Mouse (Mus musculus): ENCODE results near the gene Col4a3.

Col4a3 gene

DNA sequence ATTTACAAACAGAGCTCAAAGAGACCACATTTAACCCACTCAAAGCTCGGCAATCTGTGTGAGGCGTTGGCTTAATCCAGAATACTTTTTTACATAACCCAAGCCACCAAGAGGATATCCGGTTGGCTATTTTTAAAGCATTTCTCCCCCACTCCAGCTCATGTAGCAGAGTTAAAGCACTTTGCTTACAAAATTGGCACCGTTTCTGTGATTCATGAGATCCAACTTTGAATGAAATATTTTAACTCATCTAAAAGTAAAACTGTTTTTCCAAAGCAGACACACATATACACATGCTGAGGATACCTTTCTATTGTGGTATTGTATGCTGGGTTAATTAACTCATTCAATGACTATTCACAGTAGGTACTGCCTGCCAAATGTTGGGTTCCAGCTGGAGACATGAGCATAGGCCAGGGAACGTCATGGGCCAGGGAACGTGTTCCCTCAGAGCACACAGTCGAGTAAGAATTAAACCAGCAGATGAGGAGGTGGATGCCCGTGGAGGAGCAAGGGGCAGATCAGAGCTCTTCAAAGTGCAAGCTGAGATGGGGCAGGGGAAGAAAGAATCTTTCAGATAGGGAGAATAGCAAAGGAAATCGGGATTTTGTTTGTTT, 22.0 kb downstream of the Col4a3 start:
- no peak for DNase-seq (ENCODE audit: low spot score)

DNA sequence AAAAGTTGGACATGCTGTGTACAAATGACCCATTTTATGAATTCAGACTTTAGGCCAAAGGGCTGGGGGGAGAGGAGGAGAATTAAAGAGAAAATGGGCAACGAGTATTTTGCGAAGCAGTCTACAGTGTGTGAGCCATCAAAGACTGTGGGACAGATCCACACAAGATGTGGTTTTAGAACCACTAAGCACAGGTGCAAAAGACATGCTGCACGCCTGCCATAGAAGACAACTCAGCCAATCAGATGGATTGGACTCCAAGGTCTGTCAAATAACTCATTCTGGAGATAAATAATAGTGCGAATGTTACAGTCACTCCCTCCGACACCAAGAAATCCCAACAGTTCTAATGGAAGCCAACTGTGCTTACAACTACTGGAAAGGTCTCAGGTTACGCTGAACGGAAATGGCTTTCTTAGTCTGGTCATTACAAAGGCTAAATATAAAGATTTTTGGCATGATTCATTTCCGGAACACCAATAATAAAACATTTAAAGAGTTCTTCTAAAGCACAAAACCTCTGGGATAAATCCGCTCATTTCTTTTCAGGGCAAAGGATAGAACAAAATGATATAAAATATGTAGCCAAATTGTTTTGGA, 25.4 kb downstream of the Col4a3 start:
- no peak for DNase-seq (ENCODE audit: low spot score)

DNA sequence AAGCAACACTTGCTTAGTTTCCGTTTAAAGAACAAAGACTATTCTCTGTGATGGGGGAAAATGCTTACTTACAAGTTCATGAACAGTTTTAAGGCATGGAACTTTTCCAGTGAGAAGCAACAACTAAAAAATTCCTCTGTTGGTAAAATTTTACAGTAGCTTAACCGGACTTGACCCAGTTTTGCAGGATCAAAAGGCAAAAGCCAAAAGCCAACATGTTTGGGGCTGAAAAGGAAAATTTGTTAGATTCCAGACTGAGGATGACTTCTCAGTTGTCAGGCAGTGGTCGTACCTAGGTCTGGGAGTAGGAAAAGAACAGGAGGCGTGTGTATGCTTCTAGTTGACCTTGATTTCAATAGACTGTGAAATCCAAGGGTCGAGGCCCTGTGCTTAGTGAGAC, 31.3 kb downstream of the Col4a3 start:
- no peak for DNase-seq (ENCODE audit: low spot score)

DNA sequence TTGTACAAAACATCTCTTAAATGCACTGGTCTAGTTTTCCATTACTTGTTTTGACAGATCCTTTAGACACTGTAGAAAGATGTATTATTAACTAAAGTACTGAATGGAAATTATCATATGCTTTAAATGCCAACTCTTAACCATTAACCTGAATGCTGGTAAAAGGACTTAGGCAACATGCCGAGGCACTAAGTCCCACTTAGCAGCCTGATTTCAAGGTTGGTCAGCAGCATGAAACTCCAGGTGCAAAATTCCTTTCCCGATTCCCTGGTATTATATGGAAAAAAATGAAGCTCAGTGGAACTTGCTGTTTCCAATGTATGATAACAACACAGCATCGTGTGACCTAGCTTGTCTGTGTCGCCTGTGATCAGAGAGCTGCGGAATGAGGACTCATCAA, 31.9 kb downstream of the Col4a3 start:
- DNase-seq (ENCODE audit: low spot score) = no peak

DNA sequence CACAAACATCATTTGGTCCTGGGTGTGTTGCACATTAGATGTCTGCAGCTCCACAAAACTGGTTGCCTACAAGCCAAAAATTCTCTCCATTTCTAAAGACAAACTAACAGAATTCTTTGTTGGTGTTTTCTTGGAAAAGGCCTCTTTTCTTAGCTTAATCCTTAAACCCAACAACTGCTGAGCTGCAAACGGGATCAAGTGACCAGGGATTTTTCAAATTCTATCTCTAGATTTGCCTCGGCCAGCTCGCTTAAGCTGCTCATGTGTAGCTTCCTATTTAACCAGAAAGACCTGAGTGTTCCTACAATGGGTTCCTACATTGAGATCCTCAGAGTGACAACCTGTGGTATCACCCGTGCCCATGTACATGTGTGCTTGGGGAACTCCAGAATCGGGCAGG, 33.3 kb downstream of the Col4a3 start:
- no peak for DNase-seq (ENCODE audit: low spot score)

DNA sequence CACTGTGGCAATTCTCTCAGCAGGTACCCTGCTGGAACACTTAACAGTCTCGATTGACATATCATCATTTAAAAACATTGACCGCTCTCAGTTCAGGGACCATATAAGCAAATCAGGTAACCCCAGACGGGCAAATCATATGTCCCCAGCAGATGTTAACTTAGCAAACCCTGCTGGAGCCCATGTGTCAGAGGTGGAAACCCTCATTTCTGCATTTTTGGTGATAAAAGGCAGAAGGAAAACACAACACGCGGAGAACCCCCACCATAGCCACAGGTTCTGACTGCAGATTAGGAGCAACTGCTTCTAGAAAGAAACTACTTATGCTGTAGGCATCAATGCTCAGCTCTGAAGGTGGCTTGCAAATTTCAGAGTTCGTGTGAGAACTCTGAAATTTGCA, 38.2 kb downstream of the Col4a3 start:
- no peak for DNase-seq (ENCODE audit: low spot score)

DNA sequence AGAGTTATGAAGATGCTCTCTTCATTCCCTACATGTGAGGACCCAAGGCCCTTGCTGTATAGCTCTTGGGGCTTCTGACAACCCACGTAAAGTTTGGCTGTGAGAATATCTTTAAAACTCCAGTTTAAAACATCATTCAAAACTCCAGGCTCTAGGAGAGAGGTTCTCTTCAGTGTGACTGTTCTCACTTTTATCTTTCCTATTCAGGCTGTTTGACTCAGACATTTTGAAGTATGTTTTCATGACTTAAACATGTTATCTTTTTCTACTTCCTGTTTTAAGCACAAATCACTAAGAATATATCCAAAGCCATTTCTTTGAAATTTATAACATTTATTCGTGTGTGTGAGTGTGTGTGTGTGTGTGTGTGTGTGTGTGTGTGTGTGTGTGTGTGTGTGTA, 38.8 kb downstream of the Col4a3 start:
- no peak for DNase-seq (ENCODE audit: low spot score)

DNA sequence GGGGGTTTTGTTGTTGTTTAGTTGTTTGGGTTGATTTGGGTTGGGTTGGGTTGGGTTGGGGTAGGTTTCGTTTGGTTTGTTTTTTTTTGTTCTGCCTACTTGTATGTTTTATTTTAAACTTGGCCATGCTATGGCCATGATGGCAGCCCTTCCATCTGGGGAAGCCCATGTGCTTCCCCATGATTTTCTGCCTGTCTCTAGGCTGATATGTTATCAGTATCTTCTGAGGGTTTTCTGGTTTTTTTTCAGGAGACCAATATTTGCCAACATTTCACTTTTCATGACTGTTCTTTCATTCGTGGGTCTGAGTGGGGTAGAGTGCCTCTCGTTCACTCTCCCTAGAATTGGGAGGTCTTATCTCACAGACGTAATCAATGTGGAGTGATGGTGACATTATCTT, 40.9 kb downstream of the Col4a3 start:
- no peak for DNase-seq (ENCODE audit: low spot score)

DNA sequence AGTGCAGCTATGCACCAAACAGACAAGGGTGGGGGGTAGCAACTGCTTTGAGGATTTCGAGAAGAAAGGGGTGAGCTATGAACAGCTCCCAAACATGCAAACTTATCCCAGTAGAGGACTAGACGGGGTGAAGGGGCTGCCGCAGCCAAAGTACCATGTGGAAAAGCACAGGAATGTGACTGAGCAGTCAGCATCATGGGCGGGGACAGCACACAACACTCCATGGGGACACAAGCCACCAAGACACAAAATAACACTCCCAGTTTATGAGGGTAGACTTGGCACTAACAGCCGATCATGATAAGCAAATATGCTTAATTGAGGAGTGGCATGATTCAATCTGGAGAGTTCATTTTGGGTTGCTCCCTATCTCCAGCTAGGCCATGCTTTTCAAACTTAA, 42.8 kb downstream of the Col4a3 start:
- DNase-seq (ENCODE audit: low spot score) = no peak

DNA sequence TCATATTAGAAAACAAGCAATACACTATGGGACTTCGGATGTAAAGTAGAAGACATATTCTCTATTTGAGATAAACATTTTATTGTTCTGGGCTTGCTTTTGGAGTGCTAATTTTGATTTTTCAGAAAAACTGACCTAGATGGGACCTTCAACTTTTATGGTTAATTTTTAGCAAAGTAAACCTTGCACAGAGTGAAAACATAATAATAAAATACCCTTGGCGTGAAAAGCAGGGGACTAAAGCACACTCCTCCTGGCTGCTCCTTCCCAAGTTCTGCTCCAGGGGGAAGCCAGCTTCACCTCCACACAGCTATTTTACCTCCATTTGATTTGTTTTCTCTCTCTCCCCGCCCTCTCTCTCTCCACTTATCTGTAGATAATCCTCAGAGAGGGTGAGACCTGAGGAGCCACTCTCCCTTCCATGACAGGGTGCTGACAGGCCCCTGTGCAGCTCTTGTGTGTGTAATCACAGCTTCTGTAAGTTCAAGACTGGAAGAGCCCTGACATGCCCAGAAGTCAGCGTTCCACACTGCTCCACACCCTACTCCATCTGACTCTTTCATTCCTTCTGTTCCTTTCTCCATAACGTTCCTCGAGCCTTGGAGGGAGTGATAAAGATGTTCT, 44.6 kb downstream of the Col4a3 start:
- no peak for DNase-seq (ENCODE audit: low spot score)

DNA sequence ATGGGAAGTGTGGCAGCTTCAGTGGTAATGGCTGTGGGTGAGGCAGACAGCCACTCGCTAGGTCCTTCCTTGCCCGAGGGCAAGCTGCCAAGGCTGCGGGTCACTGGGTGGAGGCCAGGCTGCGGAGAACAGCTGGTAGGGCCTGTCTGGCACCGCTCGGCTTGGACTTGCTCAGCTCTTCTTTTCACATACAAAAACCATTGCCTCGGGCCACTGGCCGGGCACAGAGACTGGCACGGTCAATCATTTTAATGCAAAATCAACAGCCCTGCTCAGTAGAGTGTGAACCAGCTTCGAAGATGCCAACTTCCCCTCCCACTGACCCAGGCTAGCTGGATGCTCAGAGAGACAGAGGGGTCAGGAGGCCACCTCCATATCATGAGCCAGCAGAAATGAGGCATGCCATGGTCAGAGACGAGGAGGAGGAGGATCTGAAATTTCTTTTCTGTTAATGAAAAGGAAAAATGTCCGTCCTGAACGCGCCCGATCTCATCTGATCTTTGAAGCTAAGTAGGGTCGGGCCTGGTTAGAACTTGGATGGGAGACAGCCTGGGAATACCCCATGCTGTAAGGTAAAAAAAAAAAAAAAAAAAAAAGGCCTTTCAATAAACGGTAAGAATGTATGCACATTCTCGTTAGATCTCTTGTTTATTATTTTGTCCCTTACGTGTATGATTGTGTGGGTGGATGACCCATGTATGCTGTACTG, 48.0 kb downstream of the Col4a3 start:
- no peak for DNase-seq (ENCODE audit: low spot score)

DNA sequence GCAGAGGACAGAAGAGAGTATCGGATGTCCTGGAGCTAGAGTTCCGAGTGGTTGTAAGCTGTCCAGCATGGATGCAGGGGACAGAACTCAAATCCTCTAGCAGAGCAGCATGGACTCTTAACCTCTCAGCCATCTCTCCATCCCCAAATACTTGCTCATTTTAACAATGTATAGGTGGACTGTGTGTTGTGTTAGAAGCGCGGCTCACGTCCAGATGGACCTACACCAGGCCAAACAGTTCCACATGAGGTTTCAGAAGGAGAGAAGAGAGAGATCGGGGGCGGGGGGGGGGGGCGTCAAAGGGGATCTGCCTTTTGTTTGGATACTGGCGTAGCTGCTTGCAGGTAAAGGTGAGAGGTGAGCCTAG, 48.5 kb downstream of the Col4a3 start:
- DNase-seq (ENCODE audit: low spot score) = no peak

DNA sequence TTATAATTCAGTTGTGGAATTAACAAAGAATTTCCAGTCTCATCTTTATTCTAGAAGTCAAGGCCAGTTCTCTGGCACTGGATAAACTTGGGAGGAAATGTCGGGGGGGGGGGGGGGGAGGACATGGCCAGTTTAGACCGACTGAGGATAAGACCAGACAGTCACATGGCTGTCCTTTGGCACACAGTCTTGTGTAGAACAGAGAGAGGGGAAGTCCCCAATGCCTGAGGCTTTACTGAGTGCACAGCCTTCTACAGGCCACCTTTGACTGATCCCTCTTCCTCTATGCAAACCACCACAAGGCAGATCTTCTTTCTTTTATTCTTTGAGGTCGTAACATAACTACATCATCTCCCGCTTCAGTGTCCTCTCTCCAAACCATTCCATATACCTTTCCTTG, 49.6 kb downstream of the Col4a3 start:
- DNase-seq (ENCODE audit: low spot score) = no peak

DNA sequence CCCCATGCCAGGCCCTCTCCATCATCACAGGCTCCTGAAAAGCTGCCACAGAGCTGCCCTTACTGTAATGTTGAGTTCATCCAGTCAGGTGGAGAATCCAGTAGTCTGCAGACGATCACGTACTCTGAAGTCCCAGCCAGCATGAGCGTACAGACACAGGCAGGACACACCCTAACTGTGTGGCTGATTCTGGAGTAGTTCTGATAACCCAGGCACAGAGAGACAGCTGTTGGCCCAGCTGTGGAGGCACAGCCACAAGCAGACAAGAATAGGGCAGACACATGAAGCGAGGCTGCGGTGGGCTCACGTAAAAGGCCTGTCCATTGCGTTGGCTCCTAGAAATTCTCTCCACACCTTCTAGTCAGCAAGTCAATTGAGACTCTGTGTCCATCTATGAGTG, 50.7 kb downstream of the Col4a3 start:
- no peak for DNase-seq (ENCODE audit: low spot score)

DNA sequence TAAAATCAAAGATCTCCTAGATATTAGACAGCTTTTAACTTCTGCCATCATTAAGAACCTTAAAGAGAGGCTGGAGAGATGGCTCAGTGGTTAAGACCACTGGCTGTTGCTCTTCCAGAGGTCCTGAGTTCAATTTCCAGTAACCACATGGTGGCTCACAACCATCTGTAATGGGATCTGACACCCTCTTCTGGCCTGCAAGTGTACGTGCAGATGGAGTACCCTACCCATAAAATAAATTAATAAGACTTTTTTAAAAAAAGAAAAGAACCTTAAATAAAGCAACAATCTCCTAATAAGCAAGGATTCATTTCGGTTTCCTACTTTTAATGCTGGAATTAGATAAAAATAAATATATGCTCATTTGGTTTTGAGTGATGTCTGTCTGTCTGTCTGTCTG, 51.7 kb downstream of the Col4a3 start:
- DNase-seq (ENCODE audit: low spot score) = no peak

DNA sequence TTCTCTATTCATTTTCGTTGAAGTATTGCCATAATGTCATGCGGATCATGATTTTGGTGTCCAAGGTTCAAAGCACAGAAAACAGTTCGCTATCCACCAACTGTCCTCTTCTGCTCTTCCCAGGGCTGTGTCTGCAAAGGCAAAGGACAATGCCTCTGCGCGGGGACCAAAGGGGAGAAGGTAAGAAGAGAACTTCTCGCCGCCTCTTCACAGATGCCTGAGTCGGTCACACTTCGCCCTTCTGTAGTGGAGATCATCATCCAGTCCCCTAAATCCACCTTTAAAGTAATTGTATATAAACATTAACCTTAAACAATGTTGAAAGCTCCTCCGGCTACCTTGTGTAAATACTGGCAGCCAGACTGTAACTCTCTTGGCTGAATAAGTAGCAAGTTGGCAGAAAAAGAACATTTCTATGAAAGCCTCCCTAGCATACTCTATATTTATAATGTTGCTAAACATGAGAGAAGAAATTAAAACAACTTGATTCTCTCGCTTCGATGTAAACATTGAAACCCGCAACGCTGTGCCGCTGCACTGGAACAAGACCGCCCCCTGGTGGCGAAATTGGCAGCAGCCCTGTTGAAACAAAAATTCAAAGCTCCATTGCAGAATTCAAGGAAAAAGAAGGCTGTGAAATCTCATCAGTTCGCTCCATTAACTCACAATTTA, 54.7 kb downstream of the Col4a3 start:
- peak; percentile 15 for DNase-seq (ENCODE audit: low spot score)

DNA sequence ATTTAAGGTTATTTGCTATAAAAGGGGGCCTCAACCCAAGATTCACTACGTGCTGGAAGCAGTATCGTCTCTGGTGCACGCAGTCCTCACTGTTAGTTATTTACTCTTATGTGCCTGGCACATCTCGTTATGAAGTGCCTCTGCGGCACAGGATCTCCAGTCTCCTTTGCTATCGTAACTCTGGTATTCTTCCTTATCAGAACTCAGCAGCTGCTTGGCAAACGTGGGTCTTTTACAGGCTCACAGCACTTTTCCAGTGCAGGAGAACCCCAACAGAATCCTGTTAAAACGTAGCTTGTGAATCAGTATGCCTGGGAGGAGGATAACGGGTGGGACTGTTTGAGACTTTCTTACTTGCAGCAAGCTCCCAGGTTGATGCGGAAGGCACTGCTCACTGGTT, 61.3 kb downstream of the Col4a3 start:
- DNase-seq (ENCODE audit: low spot score) = no peak

DNA sequence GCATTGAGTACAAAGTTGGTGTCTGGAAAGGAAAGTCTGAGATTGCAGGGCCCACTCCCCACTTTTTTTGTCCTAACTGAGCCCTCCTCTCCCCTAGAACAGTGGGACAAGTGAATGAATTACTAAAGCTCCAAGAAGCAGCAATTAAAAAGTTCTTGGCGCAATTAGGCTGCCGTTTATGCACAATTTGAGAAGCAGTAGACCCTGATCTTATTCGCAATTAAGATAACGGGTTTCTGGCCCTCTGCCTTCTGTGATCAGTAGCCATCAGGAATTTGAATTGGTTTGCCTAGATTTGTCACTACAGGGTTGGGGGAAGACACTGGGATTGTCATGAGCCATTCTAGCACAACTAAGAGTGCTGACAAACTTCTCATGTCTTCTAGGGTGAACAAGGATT, 64.1 kb downstream of the Col4a3 start:
- DNase-seq (ENCODE audit: low spot score) = no peak

DNA sequence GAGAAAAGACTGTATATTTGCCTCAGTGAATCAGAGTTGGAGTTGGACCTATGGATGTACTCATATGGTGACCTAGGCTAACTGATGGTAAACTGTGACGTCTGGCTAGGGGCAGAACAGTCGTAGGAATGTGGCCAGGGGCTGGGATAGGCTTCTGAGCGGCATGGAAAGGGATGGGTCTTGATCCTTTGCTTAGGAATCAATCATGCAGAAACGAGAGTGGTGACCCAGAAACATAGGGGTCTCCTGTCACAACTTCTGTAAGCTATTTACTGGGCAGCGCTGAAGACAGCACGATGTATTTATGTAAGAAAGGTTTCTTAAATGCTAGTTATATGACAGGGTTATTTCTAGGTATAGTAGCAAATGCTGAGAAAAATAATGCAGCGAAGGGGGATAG, 67.3 kb downstream of the Col4a3 start:
- DNase-seq (ENCODE audit: low spot score) = no peak

DNA sequence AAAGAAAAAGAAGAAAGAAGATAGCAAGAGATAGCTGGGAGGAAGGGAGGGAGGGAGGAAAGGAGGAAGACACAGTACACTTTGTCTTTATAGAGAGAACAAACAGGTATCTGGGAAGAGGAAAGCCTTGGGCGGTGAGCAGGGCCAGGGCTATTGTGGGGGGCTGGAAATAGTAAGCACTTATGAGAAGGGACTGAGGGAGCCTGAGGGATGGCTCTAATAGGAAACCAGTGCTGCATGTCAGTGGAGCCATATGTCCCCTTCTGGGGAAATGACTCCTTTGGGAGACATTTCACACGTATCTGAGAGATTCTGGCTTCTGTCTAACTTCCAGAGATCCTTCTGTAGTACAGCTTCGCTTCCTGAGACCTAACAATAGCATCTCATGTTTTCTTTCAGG, 69.7 kb downstream of the Col4a3 start:
- no peak for DNase-seq (ENCODE audit: low spot score)

DNA sequence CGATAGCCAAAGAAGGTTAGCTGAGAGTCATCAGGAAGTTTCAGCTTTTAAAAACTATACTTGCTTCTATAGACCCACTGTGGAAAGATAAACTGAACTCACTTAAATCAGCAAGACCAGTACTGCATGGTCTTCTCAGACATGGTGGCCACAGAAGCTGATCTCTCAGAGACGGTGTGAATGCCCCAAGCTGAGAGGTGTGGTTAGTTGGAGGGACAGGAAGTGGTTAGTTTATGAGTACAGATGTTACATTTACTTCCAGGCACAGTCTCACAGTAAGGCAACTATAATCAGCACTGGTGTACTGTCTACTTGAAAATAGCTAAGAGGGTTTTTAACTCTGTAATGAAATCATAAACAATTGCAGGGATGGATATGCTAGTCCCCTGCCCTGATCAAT, 75.5 kb downstream of the Col4a3 start:
- no peak for DNase-seq (ENCODE audit: low spot score)

DNA sequence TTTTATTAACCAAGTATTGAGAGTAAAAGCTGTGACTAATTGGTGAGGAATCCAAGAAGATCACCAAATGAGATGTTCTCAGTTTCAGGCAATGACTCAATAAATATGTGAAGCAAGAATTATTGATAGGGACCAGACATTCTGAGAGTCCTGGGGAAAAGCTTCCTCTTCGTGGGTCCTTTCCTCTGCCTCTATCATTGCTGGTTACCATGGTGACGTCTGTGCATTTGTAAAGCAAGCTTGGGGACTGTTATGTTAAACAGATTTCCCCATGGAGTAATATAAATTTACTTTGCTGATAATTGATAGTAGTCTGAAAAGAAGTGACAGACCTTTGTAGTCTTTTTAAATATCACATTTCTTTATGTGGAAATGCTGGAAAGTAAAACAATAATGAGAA, 76.8 kb downstream of the Col4a3 start:
- DNase-seq (ENCODE audit: low spot score) = no peak

DNA sequence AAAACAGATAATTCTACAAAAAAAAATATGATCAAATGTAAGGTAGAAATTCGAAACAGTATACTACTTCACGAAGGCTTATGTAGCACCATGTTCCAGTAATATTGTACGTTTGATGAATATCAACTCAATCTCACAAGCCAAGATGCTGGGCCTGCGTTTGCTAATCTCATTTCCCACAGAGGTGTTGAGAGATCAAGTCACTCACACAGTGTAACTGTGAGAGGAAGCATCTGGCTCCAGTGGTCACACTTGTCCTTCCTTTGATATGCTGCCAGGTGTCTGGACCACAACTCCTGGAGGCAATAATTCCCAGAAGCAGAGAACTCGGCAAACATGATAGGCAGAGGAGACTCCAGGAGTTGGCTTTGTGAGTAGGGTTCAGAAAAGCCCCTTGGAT, 99.6 kb downstream of the Col4a3 start:
- DNase-seq (ENCODE audit: low spot score) = no peak
